In genomic region chr4:81003528-81003927, GRCm38 (mm10) we compare ENCODE assay signal across 24 mouse cellular contexts.
DNase-seq lines count a peak whose midpoint lies in the region; ATAC-seq lines count a peak whose summit lies in the region.
"Had no signal": no experiment of that assay in that cellular context is flagged by ENCODE, and none has a peak within 500 bp of the region (broad histone marks: within the 10 kb centered on the region; RNA-seq: fewer than 3 reads in every experiment).

No protein-coding gene starts in this region.

- H3K9ac ChIP-seq in heart, embryonic 12.5 days: no peak overlapping the region
- H3K9ac ChIP-seq in intestine, embryonic 15.5 days: no peak overlapping the region
- H3K9ac ChIP-seq: embryonic facial prominence, embryonic 15.5 days; kidney, embryonic 15.5 days; liver, embryonic 15.5 days; midbrain, embryonic 13.5 days; neural tube, embryonic 12.5 days had no signal

- 68% methylated on average over 2 of the region's 2 CpGs for whole genome bisulfite sequencing in heart, embryonic 12.5 days
- WGBS in intestine, embryonic 15.5 days: 86% methylated on average over 2 of the region's 2 CpGs

- no peaks in the 10 kb centered on the region for H3K27me3 ChIP-seq in heart, embryonic 12.5 days (replicated peaks)
- H3K27me3 ChIP-seq in intestine, embryonic 15.5 days (replicated peaks): no peaks in the 10 kb centered on the region
- H3K27me3 ChIP-seq: embryonic facial prominence, embryonic 15.5 days; kidney, embryonic 15.5 days; liver, embryonic 15.5 days; megakaryocyte, embryonic 14.5 days; midbrain, embryonic 13.5 days; neural tube, embryonic 12.5 days had no signal

- no peaks in the 10 kb centered on the region for H3K36me3 ChIP-seq in heart, embryonic 12.5 days
- no peaks in the 10 kb centered on the region for H3K36me3 ChIP-seq in intestine, embryonic 15.5 days
- H3K36me3 ChIP-seq: embryonic facial prominence, embryonic 15.5 days; forebrain, embryonic 10.5 days; kidney, embryonic 15.5 days; liver, embryonic 15.5 days; midbrain, embryonic 13.5 days; neural tube, embryonic 12.5 days had no signal

- H3K27ac ChIP-seq in heart, embryonic 12.5 days (ENCODE audit: poor library complexity, severe bottlenecking): no peak overlapping the region
- no peak overlapping the region for H3K27ac ChIP-seq in intestine, embryonic 15.5 days
- H3K27ac ChIP-seq: embryonic facial prominence, embryonic 15.5 days; forebrain, embryonic 10.5 days; kidney, embryonic 15.5 days; left cerebral cortex, adult 2 months; liver, embryonic 15.5 days; midbrain, embryonic 13.5 days; neural tube, embryonic 12.5 days had no signal

- peak; percentile 17 to 50 for DNase-seq in heart, adult 18-20 months
- DNase-seq in lung, postnatal 25 days (ENCODE audit: low spot score): peak; percentile 12
- no peak for DNase-seq in lung, postnatal 14 days
- peak; percentile 74 for DNase-seq in adipocyte (ENCODE audit: low spot score)
- DNase-seq in ovary, postnatal 14 days (ENCODE audit: low spot score): no peak
- DNase-seq: cerebellum, adult 11 months; cerebellum, adult 9-11 months; gastrocnemius, postnatal 25 days; kidney, postnatal 4 days; retina, postnatal 1 day; right cerebral cortex, postnatal 25 days had no signal

- peaks cover 10% of the 10 kb centered on the region for H3K9me3 ChIP-seq in heart, embryonic 12.5 days (replicated peaks)
- no peaks in the 10 kb centered on the region; the same call in 1 of the 2 replicates for H3K9me3 ChIP-seq in intestine, embryonic 15.5 days
- H3K9me3 ChIP-seq: liver, embryonic 15.5 days had no signal

- no peak overlapping the region for H3K4me3 ChIP-seq in heart, embryonic 12.5 days
- no peak overlapping the region for H3K4me3 ChIP-seq in intestine, embryonic 15.5 days (replicated peaks)
- H3K4me3 ChIP-seq: embryonic facial prominence, embryonic 15.5 days; forebrain, embryonic 10.5 days; kidney, embryonic 15.5 days; left cerebral cortex, adult 2 months; liver, embryonic 15.5 days; megakaryocyte, embryonic 14.5 days; midbrain, embryonic 13.5 days; neural tube, embryonic 12.5 days had no signal

- no peak for ATAC-seq in heart, embryonic 12.5 days (ENCODE audit: insufficient number of reproducible peaks, low FRiP score)
- ATAC-seq in intestine, embryonic 15.5 days: no peak
- ATAC-seq: forebrain, embryonic 16.5 days; hindbrain, embryonic 16.5 days; intestine, postnatal 0 days; midbrain, embryonic 13.5 days had no signal

- H3K4me1 ChIP-seq in heart, embryonic 12.5 days (replicated peaks): no peaks in the 10 kb centered on the region
- no peaks in the 10 kb centered on the region for H3K4me1 ChIP-seq in intestine, embryonic 15.5 days (replicated peaks)
- H3K4me1 ChIP-seq: liver, embryonic 15.5 days; megakaryocyte, embryonic 14.5 days; neural tube, embryonic 12.5 days had no signal

- no peak overlapping the region for H3K4me2 ChIP-seq in heart, embryonic 12.5 days
- no peak overlapping the region for H3K4me2 ChIP-seq in intestine, embryonic 15.5 days (replicated peaks)
- H3K4me2 ChIP-seq: embryonic facial prominence, embryonic 15.5 days; kidney, embryonic 15.5 days; liver, embryonic 15.5 days; midbrain, embryonic 13.5 days; neural tube, embryonic 12.5 days had no signal

Comparison
In these comparisons a context has a peak if more than half of its experiments do, and no peak if none do; other contexts are left out.
1. DNase-seq: peak in heart, adult 18-20 months (2 of 2), lung, postnatal 25 days (single experiment) and adipocyte (single experiment); none in lung, postnatal 14 days (single experiment) and ovary, postnatal 14 days (single experiment).